Mouse (Mus musculus) liver, embryonic 16.5 days (tissue): ENCODE measurements around the gene Lrp1. TPM values are rescaled to one million over a fixed set of nuclear protein-coding genes. Genes with fewer than 3 reads are reported as not detected.

Experiments
- ATAC-seq: fragments of 200-750 bp; cut with Nextera tagmentation; 2 replicates; pipeline ENCODE4 v1.8.0; 2017; ENCODE audit warnings: low read depth, mild to moderate bottlenecking, moderate number of reproducible peaks, moderate library complexity
- H3K27ac ChIP-seq: fragments of 300-500 bp; sonication (generic); 2 replicates; pipeline ENCODE4 v1.5.1; 2014; ENCODE audit warnings: mild to moderate bottlenecking, low read length
- H3K27me3 ChIP-seq: fragments of 300-500 bp; sonication (generic); 2 replicates; pipeline ENCODE4 v1.6.1; 2014; ENCODE audit warnings: low read depth, low read length, mixed read lengths; ENCODE audit not compliant: control insufficient read depth, insufficient read depth
- H3K36me3 ChIP-seq: fragments of 300-500 bp; sonication (generic); 2 replicates; pipeline ENCODE4 v1.6.1; 2014; ENCODE audit warnings: mild to moderate bottlenecking; ENCODE audit not compliant: control insufficient read depth, insufficient read depth
- H3K4me1 ChIP-seq: fragments of 300-500 bp; sonication (generic); 2 replicates; pipeline ENCODE4 v1.6.1; 2014; ENCODE audit warnings: low read depth, low read length, mixed read lengths; ENCODE audit not compliant: control insufficient read depth
- H3K4me2 ChIP-seq: fragments of 300-500 bp; sonication (generic); 2 replicates; pipeline ENCODE4 v1.6.1; 2014; ENCODE audit warnings: low read depth, low read length, mixed read lengths
- H3K4me3 ChIP-seq: fragments of 300-500 bp; sonication (generic); 2 replicates; pipeline ENCODE4 v1.5.1; 2014; ENCODE audit warnings: low read depth, mild to moderate bottlenecking, low read length
- H3K9ac ChIP-seq: fragments of 300-500 bp; sonication (generic); 2 replicates; pipeline ENCODE4 v1.6.1; 2014; ENCODE audit warnings: low read depth, low read length
- H3K9me3 ChIP-seq: fragments of 300-500 bp; sonication (generic); replicated peaks from 2 replicates; pipeline ENCODE4 v1.6.1; 2016; ENCODE audit warnings: low read length; ENCODE audit not compliant: control insufficient read depth
- WGBS: fragments of 180-500 bp; shearing (Covaris S2); extraction: QIAGEN DNeasy Blood & Tissue Kit; methylation state at CpG from one replicate; pipeline ENCODE4 v1.1.7; 2014; ENCODE audit not compliant: insufficient replicate concordance; 5-methylcytosine and 5-hydroxymethylcytosine counted together
- polyA plus RNA-seq: library from polyadenylated mRNA; unstranded; fragments of >200 nt; fragmentation: Nextera tagmentation; extraction: Ambion mirVana; gene quantifications from 2 replicates; pipeline ENCODE4 v1.2.1, GENCODE M21; 2015

The Lrp1 gene
- polyA plus RNA-seq, 1 experiment from 2014 or later: 36.3 TPM

DNA sequence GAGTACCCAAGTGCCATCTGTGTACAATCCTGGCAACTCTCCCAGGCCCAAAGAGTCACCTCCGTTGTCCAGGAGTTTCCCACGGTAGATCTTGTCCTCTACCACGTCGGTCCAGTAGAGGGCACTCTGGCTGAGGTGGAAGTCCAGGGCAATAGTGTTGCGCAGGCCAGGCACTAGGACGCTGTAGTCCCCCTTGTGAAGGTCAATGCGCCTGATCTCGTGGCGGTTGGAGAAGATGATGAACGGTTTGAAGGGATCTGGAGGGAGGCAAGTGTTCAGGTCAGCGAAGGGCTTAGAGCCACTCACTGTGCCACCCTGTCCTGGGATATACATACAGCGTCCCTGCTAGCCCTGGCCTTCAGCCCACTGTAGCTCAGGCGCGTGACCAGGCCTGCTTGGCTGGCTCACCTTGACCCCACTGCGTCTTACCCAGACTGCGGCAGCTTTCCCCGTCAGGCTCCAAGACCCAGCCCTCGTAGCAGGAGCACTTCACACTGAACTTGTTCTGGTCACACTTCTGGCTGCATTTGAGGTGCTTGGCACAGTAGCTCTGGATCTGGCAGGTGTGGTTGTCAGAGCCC lies 44.5 kb downstream of the Lrp1 start:
- Histone ChIP-seq H3K9me3 (no peaks in the 10 kb centered on the region), H3K4me1 (peaks cover under 1% of the 10 kb centered on the region; the same call in 1 of the 2 replicates), H3K27me3 (no peaks in the 10 kb centered on the region), H3K4me2 (no peak overlapping the region), H3K36me3 (peaks cover 3% of the 10 kb centered on the region), H3K9ac (no peak overlapping the region), H3K4me3 (no peak overlapping the region), H3K27ac (no peak overlapping the region)
- 47% methylated on average over 18 of the region's 18 CpGs for WGBS
- ATAC-seq: no peak

DNA sequence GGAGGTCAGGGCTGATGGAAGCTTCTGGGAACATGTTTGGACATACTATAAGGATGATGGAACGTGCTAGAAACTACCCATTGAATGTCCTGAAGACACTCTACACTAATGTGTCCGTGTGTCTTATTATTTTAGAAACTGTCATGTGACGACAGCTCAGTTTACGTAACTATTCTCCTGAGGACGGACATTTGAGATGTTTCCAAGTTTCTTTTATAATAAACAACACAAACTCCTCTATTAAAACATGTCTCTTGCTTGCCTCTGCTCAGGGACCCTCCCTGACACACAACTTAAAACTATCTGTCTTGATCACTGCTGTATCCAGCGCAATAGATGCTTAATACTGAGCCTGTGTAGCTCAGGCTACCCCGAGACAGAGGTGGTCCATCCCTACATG lies 45.2 kb downstream of the Lrp1 start:
- Histone ChIP-seq H3K27ac (no peak overlapping the region), H3K4me3 (no peak overlapping the region), H3K9me3 (no peaks in the 10 kb centered on the region), H3K27me3 (no peaks in the 10 kb centered on the region), H3K9ac (no peak overlapping the region), H3K36me3 (peaks cover 3% of the 10 kb centered on the region), H3K4me2 (no peak overlapping the region), H3K4me1 (peaks cover 8% of the 10 kb centered on the region)
- no peak for ATAC-seq
- 70% methylated on average over 7 of the region's 7 CpGs for WGBS

DNA sequence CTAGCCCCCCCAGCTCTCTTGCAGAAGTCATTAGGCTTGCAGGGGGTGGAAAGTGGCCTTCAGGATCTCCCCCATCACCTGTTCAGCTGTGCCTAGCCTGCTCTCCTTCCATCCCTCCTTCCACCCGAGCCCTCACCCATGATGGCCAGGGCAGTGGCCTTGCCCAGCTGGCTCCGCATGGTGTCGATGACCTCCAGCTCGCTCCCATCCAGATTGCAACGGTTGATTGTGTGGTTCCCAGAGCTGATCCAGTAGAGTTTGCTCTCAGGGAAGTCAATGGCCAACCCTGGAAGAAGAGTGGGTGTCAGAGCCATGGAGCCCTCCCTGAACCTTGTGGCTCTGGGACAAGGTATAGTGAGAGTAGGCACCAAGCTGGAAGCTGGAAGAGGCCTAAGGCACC lies 48.7 kb downstream of the Lrp1 start:
- H3K27me3 ChIP-seq: no peaks in the 10 kb centered on the region
- peaks cover 9% of the 10 kb centered on the region for H3K36me3 ChIP-seq
- no peak overlapping the region for H3K4me3 ChIP-seq
- no peak overlapping the region for H3K4me2 ChIP-seq
- H3K27ac ChIP-seq: no peak overlapping the region
- ATAC-seq: no peak
- no peaks in the 10 kb centered on the region for H3K9me3 ChIP-seq
- WGBS: 69% methylated on average over 5 of the region's 5 CpGs
- H3K9ac ChIP-seq: no peak overlapping the region
- peaks cover 17% of the 10 kb centered on the region for H3K4me1 ChIP-seq

DNA sequence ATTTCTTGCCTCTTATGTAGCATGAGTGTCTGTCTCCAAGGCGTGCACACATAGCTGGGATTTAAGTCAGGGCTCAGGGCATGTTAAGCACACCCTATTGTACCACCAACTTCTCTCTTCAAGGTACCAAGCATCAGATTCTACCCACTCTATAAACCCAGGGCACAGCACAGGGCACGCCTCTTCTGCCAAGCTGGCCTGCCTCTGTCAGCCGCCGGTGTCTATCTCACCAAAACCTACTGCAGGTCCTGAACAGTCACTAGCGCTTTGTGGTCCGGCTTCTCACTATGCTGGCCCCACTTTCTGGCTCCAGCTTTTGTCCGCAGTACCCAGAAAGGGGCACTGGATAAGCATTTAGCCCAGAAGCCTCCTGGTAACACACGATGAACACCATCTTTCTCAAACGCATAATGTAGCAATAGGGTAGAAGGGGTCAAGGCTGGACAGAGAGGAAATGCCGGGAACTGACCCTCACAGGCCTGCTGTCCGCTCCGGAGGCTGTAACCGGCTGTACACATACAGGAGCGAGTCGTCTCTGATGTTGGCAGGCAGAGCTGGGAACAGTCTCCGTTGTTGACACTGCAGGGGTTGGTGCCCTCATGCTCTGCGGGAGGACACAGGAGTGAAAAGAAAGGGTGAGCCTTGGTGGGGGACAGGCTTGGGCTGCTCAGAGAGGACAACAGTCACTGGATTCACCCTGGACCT lies 49.9 kb downstream of the Lrp1 start:
- Histone ChIP-seq H3K9me3 (no peaks in the 10 kb centered on the region), H3K27ac (peak overlapping the region; percentile 41; the same call in 1 of the 2 replicates), H3K4me2 (no peak overlapping the region), H3K4me3 (no peak overlapping the region), H3K36me3 (peaks cover 9% of the 10 kb centered on the region), H3K9ac (no peak overlapping the region), H3K4me1 (peaks cover 17% of the 10 kb centered on the region), H3K27me3 (no peaks in the 10 kb centered on the region)
- peak; percentile 12; the same call in 1 of the 2 replicates for ATAC-seq
- 59% methylated on average over 17 of the region's 17 CpGs for WGBS

DNA sequence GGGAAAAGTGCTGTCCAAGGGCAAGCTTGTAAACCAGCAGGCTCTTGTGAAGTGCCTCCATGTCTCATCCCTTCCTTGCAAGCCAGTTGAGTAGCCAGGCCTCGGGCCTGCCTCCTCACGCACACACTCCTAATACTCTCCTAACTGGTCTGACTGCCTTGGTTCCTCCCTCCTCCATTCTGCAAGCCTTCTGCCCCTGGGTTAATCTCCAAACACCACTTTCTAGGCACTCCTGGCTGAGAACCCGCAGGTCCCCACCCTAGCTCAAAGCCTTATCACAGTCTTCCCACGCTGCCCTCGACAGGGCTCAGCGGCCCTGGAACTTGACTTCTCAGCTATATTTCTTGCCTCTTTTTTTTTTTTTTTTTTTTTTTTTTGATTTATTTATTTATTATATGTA lies 50.6 kb downstream of the Lrp1 start:
- H3K4me1 ChIP-seq: peaks cover 17% of the 10 kb centered on the region
- no peak overlapping the region for H3K4me2 ChIP-seq
- H3K36me3 ChIP-seq: peaks cover 9% of the 10 kb centered on the region
- H3K9ac ChIP-seq: no peak overlapping the region
- peak; percentile 80 for ATAC-seq
- H3K4me3 ChIP-seq: no peak overlapping the region
- WGBS: 26% methylated on average over 6 of the region's 6 CpGs
- H3K27me3 ChIP-seq: no peaks in the 10 kb centered on the region
- H3K9me3 ChIP-seq: no peaks in the 10 kb centered on the region
- 0 out of 2 replicates have a peak overlapping the region, but pooled peaks have one; percentile 5 for H3K27ac ChIP-seq

DNA sequence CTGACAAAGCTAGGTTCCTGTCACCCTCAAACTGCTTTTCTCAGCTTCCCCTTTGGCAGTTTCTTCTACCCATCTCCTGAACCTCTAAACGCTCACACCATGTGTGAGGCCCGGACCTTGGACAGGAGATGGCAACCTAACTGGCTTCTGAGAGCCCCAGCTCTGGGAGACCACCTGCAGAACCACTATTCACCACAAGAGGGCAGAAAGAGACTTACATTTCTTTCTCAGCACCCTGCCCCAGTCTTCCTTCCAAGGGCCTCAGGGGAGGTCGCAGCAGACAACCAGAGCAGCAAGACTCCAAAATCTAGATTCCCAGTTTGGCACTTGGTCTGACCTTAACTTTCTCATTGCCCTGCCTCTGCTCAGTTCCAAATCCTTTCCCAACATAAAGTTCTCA lies 51.5 kb downstream of the Lrp1 start:
- no peak for ATAC-seq
- Histone ChIP-seq H3K4me2 (no peak overlapping the region), H3K36me3 (peaks cover 9% of the 10 kb centered on the region), H3K9me3 (no peaks in the 10 kb centered on the region), H3K4me3 (no peak overlapping the region), H3K27me3 (no peaks in the 10 kb centered on the region), H3K9ac (no peak overlapping the region), H3K27ac (no peak overlapping the region), H3K4me1 (peaks cover 17% of the 10 kb centered on the region)
- WGBS: 14% methylated on average over 3 of the region's 3 CpGs

DNA sequence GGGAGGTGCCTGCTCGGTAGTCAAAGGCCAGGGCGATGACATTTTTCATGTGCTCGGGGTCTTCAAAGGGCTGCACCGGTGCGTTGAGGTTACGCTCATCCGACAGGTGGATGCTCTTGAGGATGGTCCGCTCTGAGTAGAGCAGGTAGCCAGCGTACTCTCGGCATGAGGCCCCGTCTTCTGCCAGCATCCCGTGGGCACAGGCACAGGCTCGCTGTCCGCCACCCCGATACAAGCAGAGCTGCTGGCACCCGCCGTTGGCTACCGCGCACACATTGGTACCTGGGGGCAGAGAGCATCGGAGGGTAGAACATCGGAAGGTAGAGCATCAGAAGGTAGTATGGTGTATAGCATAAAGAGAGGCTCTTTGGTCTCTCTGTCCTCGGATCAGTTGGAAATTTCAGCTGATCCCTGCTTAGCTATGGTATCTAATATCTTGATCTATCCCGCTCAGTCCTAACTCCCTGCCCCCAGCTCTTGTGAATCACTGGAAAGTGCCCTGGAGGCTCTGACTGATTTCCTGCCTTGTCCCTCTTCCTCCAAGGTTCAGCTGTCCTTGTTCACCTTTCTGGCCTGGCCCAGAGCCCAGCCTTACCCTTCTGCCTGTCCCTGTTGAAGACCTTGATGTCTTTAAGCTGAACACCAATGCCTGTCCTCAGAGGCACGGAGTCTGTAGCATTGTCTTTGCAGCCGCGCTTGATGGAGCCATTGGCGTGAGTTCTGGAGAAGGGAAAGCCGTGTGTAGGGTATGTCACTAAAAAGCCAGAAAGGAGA lies 54.2 kb downstream of the Lrp1 start:
- H3K9me3 ChIP-seq: no peaks in the 10 kb centered on the region
- H3K27me3 ChIP-seq: no peaks in the 10 kb centered on the region
- 84% methylated on average over 28 of the region's 28 CpGs for WGBS
- H3K36me3 ChIP-seq: peaks cover 6% of the 10 kb centered on the region
- no peak for ATAC-seq
- no peak overlapping the region for H3K9ac ChIP-seq
- no peak overlapping the region for H3K4me3 ChIP-seq
- no peak overlapping the region for H3K4me2 ChIP-seq
- peaks cover 17% of the 10 kb centered on the region for H3K4me1 ChIP-seq
- H3K27ac ChIP-seq: no peak overlapping the region

DNA sequence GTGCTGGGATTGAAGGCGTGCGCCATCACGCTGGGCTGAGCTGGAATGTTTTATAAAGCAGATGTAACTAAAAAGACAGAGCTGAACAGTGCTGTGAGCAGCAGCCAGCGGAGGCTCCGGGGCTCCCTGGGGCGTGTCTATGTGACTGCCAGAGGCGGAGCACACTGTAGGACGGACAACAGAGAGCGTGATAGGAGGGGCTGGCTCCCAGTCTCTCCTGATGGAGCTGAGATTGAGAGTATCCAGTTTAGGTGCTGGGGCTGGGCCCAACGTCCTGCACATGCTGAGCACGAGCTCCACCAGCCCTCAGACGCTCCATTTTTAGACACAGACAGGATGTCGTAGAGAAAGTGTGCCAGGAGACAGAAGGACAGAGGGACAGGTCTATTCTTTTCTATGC lies 56.6 kb downstream of the Lrp1 start:
- Histone ChIP-seq H3K36me3 (peaks cover 6% of the 10 kb centered on the region), H3K4me3 (no peak overlapping the region), H3K4me1 (no peaks in the 10 kb centered on the region), H3K9ac (no peak overlapping the region), H3K27ac (no peak overlapping the region), H3K9me3 (no peaks in the 10 kb centered on the region), H3K27me3 (no peaks in the 10 kb centered on the region), H3K4me2 (no peak overlapping the region)
- WGBS: 34% methylated on average over 13 of the region's 13 CpGs
- ATAC-seq: no peak

DNA sequence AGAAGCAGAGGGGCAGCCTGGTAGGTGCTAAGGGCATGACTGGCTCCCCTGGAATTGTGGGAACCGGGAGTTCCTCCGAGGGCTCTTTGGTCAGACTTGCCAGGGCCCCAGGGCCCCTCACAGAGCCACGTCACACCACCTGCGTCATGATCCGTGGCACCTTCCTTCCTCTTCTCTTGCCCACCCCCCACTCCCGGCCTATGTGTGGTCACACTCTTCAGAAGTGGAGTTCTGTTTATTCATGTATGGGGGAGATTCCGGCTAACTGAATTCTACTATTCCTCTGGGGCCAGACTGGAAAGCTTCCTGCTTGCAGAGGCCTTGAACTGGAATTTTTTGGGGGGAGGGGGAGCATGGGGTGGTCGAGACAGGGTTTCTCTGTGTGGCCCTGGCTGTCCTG lies 57.1 kb downstream of the Lrp1 start:
- WGBS: 22% methylated on average over 8 of the region's 8 CpGs
- H3K4me1 ChIP-seq: no peaks in the 10 kb centered on the region
- no peak overlapping the region for H3K4me2 ChIP-seq
- no peaks in the 10 kb centered on the region for H3K9me3 ChIP-seq
- H3K27ac ChIP-seq: no peak overlapping the region
- no peaks in the 10 kb centered on the region for H3K27me3 ChIP-seq
- H3K36me3 ChIP-seq: peaks cover 5% of the 10 kb centered on the region
- ATAC-seq: no peak
- H3K9ac ChIP-seq: no peak overlapping the region
- no peak overlapping the region for H3K4me3 ChIP-seq
